Mouse (Mus musculus) ES-E14 (cell line): ENCODE data around the gene St6galnac4.

Experiments used
- CHD2 ChIP-seq: IDR thresholded peaks from 2 replicates; pipeline ENCODE4 v1.6.1; 2014; ENCODE audit warnings: mild to moderate bottlenecking, low read depth, low read length, inconsistent platforms
- HCFC1 ChIP-seq: IDR thresholded peaks from 2 replicates; pipeline ENCODE4 v1.6.1; 2012; ENCODE audit warnings: low read length, inconsistent platforms, borderline replicate concordance; ENCODE audit not compliant: insufficient read depth
- MAFK ChIP-seq: IDR thresholded peaks from 2 replicates; pipeline ENCODE4 v1.6.1; 2014; ENCODE audit warnings: mild to moderate bottlenecking, low read depth, low read length, inconsistent platforms; ENCODE audit not compliant: insufficient read depth
- ZC3H11A ChIP-seq: IDR thresholded peaks from 2 replicates; pipeline ENCODE4 v1.6.1; 2012; ENCODE audit warnings: low read depth, mild to moderate bottlenecking, inconsistent platforms, low read length, borderline replicate concordance
- ZNF384 ChIP-seq: IDR thresholded peaks from 2 replicates; pipeline ENCODE4 v1.6.1; 2012; ENCODE audit warnings: low read depth, low read length, inconsistent platforms

DNA sequence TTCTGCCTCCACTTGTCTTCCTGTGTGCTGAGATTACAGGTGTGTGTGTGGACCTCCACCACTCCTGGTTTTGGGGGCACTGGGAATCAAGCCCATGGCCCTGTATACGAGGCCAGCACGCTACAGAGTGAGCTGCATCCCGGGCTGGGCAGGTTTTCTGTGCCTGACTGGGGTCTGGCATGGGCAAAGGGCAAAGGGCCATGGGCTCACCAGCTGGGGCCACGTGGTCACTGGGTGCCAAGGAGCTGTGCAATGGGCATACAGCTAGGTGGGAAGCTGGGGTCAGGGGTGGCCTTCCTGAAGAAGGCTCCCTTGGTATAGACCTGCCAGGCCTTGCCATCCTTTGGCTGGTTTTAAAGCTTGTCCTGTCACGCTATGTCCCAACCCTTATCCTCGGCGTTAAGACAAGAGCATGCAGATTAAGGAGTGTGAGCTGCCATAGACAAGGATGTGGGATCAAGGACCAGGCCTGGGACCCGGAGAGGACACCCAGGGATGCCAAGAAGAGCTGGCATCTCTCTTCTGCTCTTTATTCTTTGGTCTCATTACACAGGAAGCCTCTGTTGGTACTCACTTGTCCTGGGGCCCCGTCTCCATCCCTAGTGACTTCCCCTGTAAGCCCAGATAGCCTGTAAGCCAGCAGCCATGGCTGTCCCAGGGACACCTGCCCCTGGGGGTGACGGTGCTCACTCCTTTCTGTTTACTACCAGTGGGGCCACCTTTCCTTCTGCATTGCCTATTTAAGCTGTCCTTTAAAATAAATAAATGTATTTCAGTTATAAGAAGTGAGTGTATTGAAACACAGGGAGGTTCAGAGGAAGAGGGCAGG, 47.6 kb downstream of the St6galnac4 start:
- TF ChIP-seq HCFC1 (no peak), CHD2 (no peak), MAFK (no peak), ZC3H11A (no peak), ZNF384 (no peak)
